Mouse (Mus musculus) C2C12 (cell line): ENCODE measurements at regions not wholly inside any gene's neighbourhood (a gene's known extent, or its start where the extent isn't known, plus 50 kb on each side); places are given as distances from the start of the nearest gene placed in this dataset.

Source experiments
- CEBPB ChIP-seq: IDR thresholded peaks from one replicate; pipeline ENCODE4 v1.6.1; 2011; ENCODE audit warnings: low read depth, mild to moderate bottlenecking, control low read depth, moderate library complexity
- CTCF ChIP-seq: IDR thresholded peaks from one replicate; pipeline ENCODE4 v1.5.1; 2011; ENCODE audit not compliant: control insufficient read depth, insufficient read depth, insufficient read length
- FOSL1 ChIP-seq: IDR thresholded peaks from one replicate; pipeline ENCODE4 v1.8.0; 2011; ENCODE audit warnings: mild to moderate bottlenecking, low read length; ENCODE audit not compliant: poor library complexity, insufficient read depth, severe bottlenecking
- MAX ChIP-seq: IDR thresholded peaks from one replicate; pipeline ENCODE4 v1.6.1; 2011; ENCODE audit warnings: mild to moderate bottlenecking, control low read depth
- MYOD1 ChIP-seq: IDR thresholded peaks from one replicate; pipeline ENCODE4 v1.6.1; 2011; ENCODE audit warnings: low read depth; ENCODE audit not compliant: control insufficient read depth, insufficient read length
- MYOG ChIP-seq: IDR thresholded peaks from one replicate; pipeline ENCODE4 v1.6.1; 2011; ENCODE audit not compliant: control insufficient read depth, insufficient read length; ENCODE audit errors: extremely low read depth
- USF1 ChIP-seq: IDR thresholded peaks from one replicate; pipeline ENCODE4 v1.6.1; 2011; ENCODE audit warnings: low read depth, mild to moderate bottlenecking, control low read depth, moderate library complexity

GRCm38 (mm10) chr8:125346182-125346581, 223.4 kb downstream of the Sipa1l2 start:
- TF ChIP-seq CTCF (no peak), MYOG (no peak), MAX (no peak), FOSL1 (no peak), USF1 (no peak), CEBPB (no peak), MYOD1 (no peak)
